Mouse (Mus musculus) spleen, embryonic (tissue): ENCODE measurements around the gene Olfr1002.
"Not testable (repeated sequence)": the region's sequence is repeated elsewhere in the genome, so short reads cannot be mapped to it uniquely, and the experiment has no call there.

Experiments used
- CTCF ChIA-PET: fragments of 350-600 bp; sonication (Branson Sonifier 250); formaldehyde crosslinking; loops from one replicate; lab custom pipeline; 2022; lab: Charles Lee

Gene Olfr1002

DNA sequence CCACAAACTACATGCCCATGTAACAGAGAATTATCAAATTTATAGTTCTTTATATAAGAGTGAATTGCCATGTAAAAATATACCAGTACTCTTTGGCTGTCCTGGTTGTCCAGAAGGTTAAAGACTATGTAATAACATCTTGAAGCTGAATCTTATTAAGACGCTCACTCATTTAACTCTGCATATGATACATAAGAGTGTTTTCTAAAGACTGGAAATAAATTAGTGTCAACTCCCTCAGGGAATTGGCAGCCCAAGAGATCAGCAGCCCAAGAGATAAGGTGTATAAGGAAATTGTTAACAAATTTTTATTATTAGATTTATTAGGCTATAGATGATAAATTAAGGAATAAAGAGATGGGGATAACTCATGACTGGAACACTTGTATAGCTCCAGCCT is at the start of gene Olfr1002:
Gene Olfr1002, minus strand, starts transcription at position 101 of the 400 bp plus-strand sequence.
- CTCF ChIA-PET: no interaction called here

DNA sequence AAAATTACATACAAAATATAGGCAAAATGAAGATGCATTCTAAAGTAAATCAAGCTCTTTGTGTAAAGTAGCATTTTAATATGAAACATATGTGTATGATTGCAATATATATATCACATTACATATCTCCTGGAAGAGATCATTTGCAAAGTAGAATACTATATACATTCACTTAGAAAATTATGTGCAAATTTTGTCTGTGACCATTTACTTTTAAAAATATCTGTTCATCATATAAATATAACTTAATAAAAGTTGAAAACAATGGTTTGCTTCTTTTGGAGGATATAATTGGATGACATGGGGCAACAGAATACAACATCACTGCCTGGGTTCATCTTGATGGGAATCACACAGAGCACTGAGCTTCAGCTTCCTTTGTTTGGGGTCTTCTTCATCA is 38.6 kb upstream of the Olfr1002 start, which contains the start of gene Olfr1008:
Gene Olfr1008, plus strand, starts transcription at position 301 of the 400 bp plus-strand sequence.
- CTCF ChIA-PET: no interaction called here

DNA sequence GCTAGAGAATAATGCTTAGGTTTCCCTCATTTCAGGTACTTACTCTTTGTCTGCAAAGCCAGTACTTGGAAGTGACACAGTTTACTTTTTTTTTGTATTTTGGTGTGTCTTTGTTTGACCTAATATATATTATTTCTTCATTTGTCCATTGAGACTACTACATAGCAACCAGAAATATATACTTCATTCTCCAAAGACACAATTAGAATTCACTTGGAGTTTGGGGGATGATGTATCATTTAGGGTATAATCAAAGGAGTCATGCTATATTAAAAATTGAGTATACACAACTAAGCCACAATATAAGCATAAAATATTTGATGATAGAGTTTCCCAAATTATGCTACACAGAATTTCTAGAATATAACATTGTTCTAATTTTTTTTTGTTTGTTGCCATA is 28.2 kb upstream of the Olfr1002 start, which contains the start of gene Olfr1006:
Gene Olfr1006, minus strand, starts transcription at position 101 of the 400 bp plus-strand sequence.
- CTCF ChIA-PET: no interaction called here

DNA sequence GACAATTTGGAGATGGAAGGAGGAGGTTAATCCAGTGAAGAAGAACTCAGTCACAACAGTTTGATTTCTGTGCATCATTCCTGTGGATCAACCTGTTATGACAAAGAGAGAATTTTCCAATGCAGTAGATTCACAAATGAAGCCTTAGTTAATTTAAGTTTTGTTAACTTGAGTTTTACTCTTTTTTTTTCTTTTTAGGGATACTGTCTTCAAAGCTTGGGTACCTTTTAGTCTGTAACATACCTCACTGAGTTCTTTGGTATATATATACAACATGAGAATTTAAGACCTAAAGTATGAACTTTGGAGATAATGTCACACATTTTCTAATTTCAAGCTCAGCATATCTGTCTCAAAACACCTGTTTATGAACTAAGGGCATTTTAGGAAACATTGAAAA is 13.9 kb upstream of the Olfr1002 start, which contains the start of gene Olfr154:
Gene Olfr154, minus strand, starts transcription at position 101 of the 400 bp plus-strand sequence.
- CTCF ChIA-PET: not testable (repeated sequence)

DNA sequence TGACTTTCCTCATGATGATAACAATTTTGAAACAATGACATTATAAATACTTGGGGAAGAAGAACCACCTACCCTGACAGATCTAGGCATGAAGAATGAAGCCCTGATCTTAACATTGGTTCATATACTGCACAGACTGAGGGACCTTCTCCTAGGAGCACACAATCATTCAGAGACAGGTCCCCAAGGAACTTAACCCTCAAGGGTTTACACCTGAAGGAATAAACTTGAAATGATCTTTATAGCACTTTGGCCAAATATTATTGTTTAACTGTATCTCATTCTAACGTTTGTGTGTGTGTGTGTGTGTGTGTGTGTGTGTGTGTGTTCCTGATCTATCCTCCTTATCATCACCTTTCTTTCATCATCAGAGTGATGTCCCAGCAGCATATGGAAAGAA is 38.7 kb downstream of the Olfr1002 start, which contains the start of gene Olfr1000:
Gene Olfr1000, minus strand, starts transcription at position 101 of the 400 bp plus-strand sequence.
- CTCF ChIA-PET: no interaction called here
